Mouse (Mus musculus): ENCODE data around the gene Ptprt.

GRCm38 (mm10) chr2:161570236-161570995 lies 1090.5 kb downstream of the Ptprt start:
- TF ChIP-seq CTCF (IDR thresholded peaks at IDR 0.05; ENCODE audit: extremely low read depth, insufficient read length, insufficient replicate concordance, low read depth, low read length) (no peak), POLR2A (IDR thresholded peaks at IDR 0.05; ENCODE audit: low read depth, low read length) (no peak)
